Mouse (Mus musculus): ENCODE measurements around the gene Timp3. TPM values are rescaled to one million over a fixed set of nuclear protein-coding genes. Genes with fewer than 3 reads are reported as not detected.

Timp3 gene
- polyA plus RNA-seq, 1 experiment from 2014 or later: 208 TPM

DNA sequence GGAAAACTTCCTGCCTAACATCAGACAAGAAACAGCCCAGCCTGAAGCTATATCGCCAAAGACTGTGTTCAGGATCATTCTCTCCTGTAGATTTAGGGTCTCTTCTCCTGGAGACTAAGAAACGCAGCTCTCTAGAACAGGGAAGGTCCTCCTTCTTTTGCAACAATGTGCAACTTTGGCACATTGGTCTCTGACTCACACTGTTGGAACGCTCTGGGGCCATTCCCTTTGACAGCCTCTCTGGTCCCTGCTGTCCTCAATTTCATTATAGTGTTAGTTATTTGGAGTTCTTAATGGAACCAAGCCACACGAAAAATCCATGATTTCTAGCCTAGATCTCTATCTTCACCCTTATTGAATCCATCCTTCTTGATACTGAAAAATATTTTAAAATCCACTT, 7.1 kb downstream of the Timp3 start:
- Histone ChIP-seq H3K9me3 (ENCODE audit: low read length) (no peaks in the 10 kb centered on the region), H3K4me2 (replicated peaks; ENCODE audit: low read depth, low read length) (no peak overlapping the region), H3K4me3 (ENCODE audit: low read depth, low read length) (no peak overlapping the region), H3K4me1 (ENCODE audit: insufficient read depth, low read depth, low read length) (peaks cover 6% of the 10 kb centered on the region; the same call in 1 of the 2 replicates), H3K9ac (replicated peaks; ENCODE audit: low read depth) (no peak overlapping the region), H3K27me3 (replicated peaks; ENCODE audit: insufficient read depth, low read length) (no peaks in the 10 kb centered on the region), H3K36me3 (ENCODE audit: insufficient read depth, low read length) (peaks cover 16% of the 10 kb centered on the region; the same call in 1 of the 2 replicates), H3K27ac (ENCODE audit: low read length) (no peak overlapping the region)
- TF ChIP-seq EP300 (IDR thresholded peaks at IDR 0.05): no peak
- TF ChIP-seq CTCF (IDR thresholded peaks at IDR 0.05): no peak
- 78% methylated on average over 4 of the region's 4 CpGs for WGBS
- peak; percentile 33 for DNase-seq (ENCODE audit: low spot score)
- ATAC-seq: no peak

DNA sequence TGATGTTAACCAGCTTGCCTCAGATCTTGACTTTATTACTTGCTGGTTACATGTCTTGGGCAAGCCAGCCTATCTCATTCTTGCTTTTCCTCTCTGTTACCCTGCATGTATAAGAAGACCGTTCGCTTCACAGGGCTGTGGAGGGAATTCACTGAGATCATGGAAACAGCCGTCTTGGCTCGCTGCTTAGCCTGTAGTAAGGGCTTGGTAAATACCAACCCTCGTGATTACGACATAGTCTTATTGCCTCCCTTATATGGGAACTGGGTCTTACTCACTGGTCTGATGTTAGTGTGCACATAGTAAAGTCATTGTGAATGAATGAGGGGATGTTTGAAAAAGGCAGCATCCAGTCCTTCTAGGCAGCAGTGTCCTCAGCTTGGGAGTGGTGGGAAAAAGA, 10.4 kb downstream of the Timp3 start:
- TF ChIP-seq CTCF (IDR thresholded peaks at IDR 0.05) (no peak), EP300 (IDR thresholded peaks at IDR 0.05) (no peak)
- H3K4me1 ChIP-seq (ENCODE audit: insufficient read depth, low read depth, low read length): 0 out of 2 replicates have a peak, but pooled peaks cover 5% of the 10 kb centered on the region
- 22% methylated on average over 6 of the region's 6 CpGs for WGBS
- no peaks in the 10 kb centered on the region for H3K9me3 ChIP-seq (ENCODE audit: low read length)
- DNase-seq (ENCODE audit: low spot score) (peak; percentile 95), ATAC-seq (peak; percentile 88)
- H3K9ac ChIP-seq (replicated peaks; ENCODE audit: low read depth): no peak overlapping the region
- H3K27me3 ChIP-seq (replicated peaks; ENCODE audit: insufficient read depth, low read length): no peaks in the 10 kb centered on the region
- H3K36me3 ChIP-seq (ENCODE audit: insufficient read depth, low read length): peaks cover 16% of the 10 kb centered on the region; the same call in 1 of the 2 replicates
- no peak overlapping the region for H3K4me2 ChIP-seq (replicated peaks; ENCODE audit: low read depth, low read length)
- no peak overlapping the region for H3K4me3 ChIP-seq (ENCODE audit: low read depth, low read length)
- H3K27ac ChIP-seq (ENCODE audit: low read length): peak overlapping the region; percentile 47; the same call in 1 of the 2 replicates

DNA sequence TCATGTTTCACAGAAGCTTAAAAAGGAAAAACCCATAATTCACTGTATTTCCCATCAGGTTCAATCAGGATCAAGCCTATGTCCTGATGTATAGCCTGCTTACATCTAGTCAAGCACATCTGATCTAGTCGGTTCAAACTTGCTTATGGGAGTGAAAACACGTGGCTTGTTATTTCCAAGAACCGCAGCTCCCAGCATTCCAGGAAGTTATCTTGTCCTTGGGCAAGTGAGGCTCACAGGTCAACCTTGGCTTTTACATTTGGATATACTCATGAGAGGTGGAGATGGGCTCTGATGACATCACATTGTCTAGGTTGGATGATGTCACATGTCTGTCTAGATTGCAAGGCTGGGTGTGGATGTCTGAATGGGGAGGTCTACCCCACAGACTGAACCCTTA, 12.8 kb downstream of the Timp3 start:
- 74% methylated on average over 3 of the region's 3 CpGs for WGBS
- Histone ChIP-seq H3K36me3 (ENCODE audit: insufficient read depth, low read length) (peaks cover 6% of the 10 kb centered on the region; the same call in 1 of the 2 replicates), H3K27ac (ENCODE audit: low read length) (no peak overlapping the region), H3K27me3 (replicated peaks; ENCODE audit: insufficient read depth, low read length) (no peaks in the 10 kb centered on the region), H3K4me3 (ENCODE audit: low read depth, low read length) (no peak overlapping the region), H3K9ac (replicated peaks; ENCODE audit: low read depth) (no peak overlapping the region), H3K9me3 (ENCODE audit: low read length) (no peaks in the 10 kb centered on the region), H3K4me2 (replicated peaks; ENCODE audit: low read depth, low read length) (no peak overlapping the region), H3K4me1 (ENCODE audit: insufficient read depth, low read depth, low read length) (0 out of 2 replicates have a peak, but pooled peaks cover 5% of the 10 kb centered on the region)
- TF ChIP-seq CTCF (IDR thresholded peaks at IDR 0.05) (no peak), EP300 (IDR thresholded peaks at IDR 0.05) (no peak)
- DNase-seq (ENCODE audit: low spot score): no peak
- ATAC-seq: no peak

DNA sequence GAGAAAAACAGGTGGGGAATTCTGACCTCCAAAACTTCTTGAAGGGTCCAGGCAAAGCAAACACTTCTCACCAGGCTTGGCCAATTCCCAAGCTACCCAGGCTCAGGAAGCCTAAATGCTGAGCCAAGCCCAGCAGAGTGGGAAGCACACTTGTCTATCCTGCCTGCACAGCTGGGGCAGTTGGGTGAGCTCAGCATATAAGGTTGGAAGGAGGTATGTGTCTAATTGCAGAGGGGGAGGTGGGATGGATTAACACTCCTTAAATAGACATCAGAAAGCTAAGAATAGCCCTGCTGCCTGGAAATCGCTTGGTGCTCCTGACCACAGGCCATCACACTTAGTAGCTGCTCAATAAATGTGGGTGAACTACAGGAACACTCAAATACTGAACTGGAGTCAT, 13.3 kb downstream of the Timp3 start:
- Histone ChIP-seq H3K9me3 (ENCODE audit: low read length) (no peaks in the 10 kb centered on the region), H3K4me2 (replicated peaks; ENCODE audit: low read depth, low read length) (no peak overlapping the region), H3K4me3 (ENCODE audit: low read depth, low read length) (no peak overlapping the region), H3K27ac (ENCODE audit: low read length) (no peak overlapping the region), H3K27me3 (replicated peaks; ENCODE audit: insufficient read depth, low read length) (no peaks in the 10 kb centered on the region), H3K36me3 (ENCODE audit: insufficient read depth, low read length) (peaks cover 5% of the 10 kb centered on the region; the same call in 1 of the 2 replicates), H3K9ac (replicated peaks; ENCODE audit: low read depth) (no peak overlapping the region), H3K4me1 (ENCODE audit: insufficient read depth, low read depth, low read length) (peaks cover 5% of the 10 kb centered on the region; the same call in 1 of the 2 replicates)
- ATAC-seq (no peak), DNase-seq (ENCODE audit: low spot score) (no peak)
- TF ChIP-seq EP300 (IDR thresholded peaks at IDR 0.05) (no peak), CTCF (IDR thresholded peaks at IDR 0.05) (no peak)
- 67% methylated on average over 1 of the region's 1 CpGs for WGBS

DNA sequence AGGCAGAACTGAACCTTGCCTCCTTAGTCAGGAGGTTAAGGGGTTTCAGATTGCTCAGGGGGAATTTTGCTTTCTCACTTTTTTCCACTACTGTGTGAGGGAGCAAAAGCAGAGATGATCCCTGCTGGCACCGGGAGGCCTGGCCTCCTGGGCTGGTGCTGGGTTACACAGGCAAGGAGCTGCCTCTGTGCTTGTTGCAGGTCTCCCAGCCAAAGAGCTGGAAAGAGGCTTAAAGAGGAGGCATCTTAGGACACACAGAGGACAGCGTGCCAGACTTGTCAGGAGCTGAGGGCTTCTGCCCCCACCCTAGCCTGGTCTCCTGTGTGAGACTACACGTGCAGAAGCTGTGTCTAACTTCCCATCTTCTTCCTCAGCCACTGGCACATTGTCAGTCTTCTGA, 15.3 kb downstream of the Timp3 start:
- H3K9me3 ChIP-seq (ENCODE audit: low read length): no peaks in the 10 kb centered on the region
- H3K4me1 ChIP-seq (ENCODE audit: insufficient read depth, low read depth, low read length): peaks cover 5% of the 10 kb centered on the region; the same call in 1 of the 2 replicates
- H3K36me3 ChIP-seq (ENCODE audit: insufficient read depth, low read length): peaks cover 5% of the 10 kb centered on the region; the same call in 1 of the 2 replicates
- ATAC-seq (no peak), DNase-seq (ENCODE audit: low spot score) (no peak)
- no peak overlapping the region for H3K4me3 ChIP-seq (ENCODE audit: low read depth, low read length)
- H3K4me2 ChIP-seq (replicated peaks; ENCODE audit: low read depth, low read length): no peak overlapping the region
- 44% methylated on average over 3 of the region's 3 CpGs for WGBS
- H3K27me3 ChIP-seq (replicated peaks; ENCODE audit: insufficient read depth, low read length): no peaks in the 10 kb centered on the region
- H3K9ac ChIP-seq (replicated peaks; ENCODE audit: low read depth): no peak overlapping the region
- TF ChIP-seq CTCF (IDR thresholded peaks at IDR 0.05) (no peak), EP300 (IDR thresholded peaks at IDR 0.05) (no peak)
- H3K27ac ChIP-seq (ENCODE audit: low read length): no peak overlapping the region

DNA sequence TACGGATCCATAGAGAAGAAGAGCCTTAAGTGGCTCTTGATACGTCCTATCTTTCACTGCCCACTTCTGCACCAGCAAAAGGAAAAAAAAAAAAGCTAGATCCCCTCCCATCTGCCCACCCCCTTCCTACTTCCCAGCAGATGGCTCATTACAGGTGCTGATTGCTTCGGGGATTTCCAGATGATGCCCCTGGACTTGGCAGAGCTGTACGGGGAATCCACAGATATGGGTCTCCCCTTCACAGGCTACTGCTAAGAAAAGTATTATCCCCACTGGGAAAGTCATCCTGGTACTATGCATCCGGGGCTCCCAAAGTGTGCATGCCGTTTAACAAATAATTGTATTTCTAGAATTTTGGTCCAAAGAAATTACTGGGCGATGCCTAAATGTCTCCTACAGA, 17.5 kb downstream of the Timp3 start:
- ATAC-seq (no peak), DNase-seq (ENCODE audit: low spot score) (no peak)
- Histone ChIP-seq H3K4me2 (replicated peaks; ENCODE audit: low read depth, low read length) (no peak overlapping the region), H3K27me3 (replicated peaks; ENCODE audit: insufficient read depth, low read length) (no peaks in the 10 kb centered on the region), H3K4me1 (ENCODE audit: insufficient read depth, low read depth, low read length) (peaks cover 5% of the 10 kb centered on the region; the same call in 1 of the 2 replicates), H3K27ac (ENCODE audit: low read length) (no peak overlapping the region), H3K4me3 (ENCODE audit: low read depth, low read length) (no peak overlapping the region), H3K9ac (replicated peaks; ENCODE audit: low read depth) (no peak overlapping the region), H3K36me3 (ENCODE audit: insufficient read depth, low read length) (peaks cover 12% of the 10 kb centered on the region), H3K9me3 (ENCODE audit: low read length) (no peaks in the 10 kb centered on the region)
- 69% methylated on average over 7 of the region's 7 CpGs for WGBS
- TF ChIP-seq CTCF (IDR thresholded peaks at IDR 0.05) (no peak), EP300 (IDR thresholded peaks at IDR 0.05) (no peak)
